Mouse (Mus musculus) stomach, postnatal 0 days (tissue): Measurements from ENCODE around the gene Ube4b.

Source experiments
- CTCF ChIP-seq: IDR thresholded peaks from 2 replicates; pipeline ENCODE4 v1.5.1; 2016; ENCODE audit warnings: antibody characterized with exemption, low read depth, mild to moderate bottlenecking, moderate library complexity
- EP300 ChIP-seq: optimal IDR thresholded peaks from 2 replicates; pipeline ENCODE3; 2016; ENCODE audit warnings: antibody characterized with exemption

GRCm38 (mm10) chr4:149354671-149355070 is 71.9 kb downstream of the Ube4b start:
- TF ChIP-seq CTCF (no peak), EP300 (no peak)
